Mouse (Mus musculus) left cerebral cortex, adult 9 months (tissue): ENCODE results near the gene Lrrc7.

Experiments
- DNase-seq, 2 experiments: peaks; one replicate each; pipeline ENCODE4 v3.0.0; 2022; ENCODE audit warnings: low spot score in 2 of 2

Lrrc7 gene

DNA sequence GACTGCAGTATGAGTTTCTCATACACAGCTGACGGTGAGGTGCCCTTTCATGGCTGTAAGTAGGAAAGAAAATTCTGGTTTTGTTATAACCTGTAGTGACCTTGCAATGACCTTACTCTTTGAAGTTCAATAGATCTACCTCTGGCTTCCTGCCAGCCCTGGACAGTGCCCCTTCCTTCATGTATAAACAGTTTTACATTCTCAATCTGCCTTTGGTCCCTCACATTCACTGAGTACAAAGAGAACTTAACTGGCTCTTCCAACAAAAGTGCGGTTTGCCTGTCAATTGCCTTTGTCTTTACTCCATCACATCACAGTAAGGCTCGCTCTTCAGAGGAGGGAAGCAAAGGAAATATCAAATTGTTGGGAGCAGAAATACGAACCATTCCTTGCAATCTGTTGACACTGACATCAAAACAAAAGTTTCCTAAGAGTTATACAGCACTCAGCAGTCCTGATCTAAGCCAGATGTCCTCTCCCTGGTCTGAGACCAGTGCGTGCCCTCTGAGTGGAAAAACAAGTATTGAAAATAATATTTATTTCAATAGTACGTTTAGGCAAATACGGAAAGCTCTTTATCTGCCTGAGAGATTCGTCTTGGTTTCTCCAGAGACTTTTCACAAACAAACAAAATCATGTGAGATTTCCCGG lies 493.3 kb downstream of the Lrrc7 start:
- no peak for DNase-seq

GRCm38 (mm10) chr3:158067916-158068315 lies 494.1 kb downstream of the Lrrc7 start:
- no peak for DNase-seq

DNA sequence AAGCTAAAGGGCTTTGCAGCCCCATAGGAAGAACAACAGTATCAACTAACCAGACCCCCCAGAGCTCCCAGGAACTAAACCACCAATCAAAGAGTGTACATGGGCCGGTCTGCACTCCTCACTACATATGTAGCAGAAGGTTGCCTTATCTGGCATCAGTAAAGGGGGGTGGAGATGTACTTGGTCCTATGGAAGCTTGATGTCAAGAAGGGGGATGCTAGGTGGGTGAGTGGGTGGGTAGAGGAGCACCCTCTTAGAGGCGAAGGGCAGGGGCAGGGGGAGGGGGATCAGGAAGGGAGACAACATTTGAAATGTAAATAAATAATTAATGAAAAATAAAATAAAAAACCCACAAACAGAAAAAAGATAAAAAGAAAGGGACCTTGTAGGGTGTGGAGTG lies 496.8 kb downstream of the Lrrc7 start:
- no peak for DNase-seq

GRCm38 (mm10) chr3:158061811-158062523 lies 500.1 kb downstream of the Lrrc7 start:
- DNase-seq: no peak

GRCm38 (mm10) chr3:158060621-158061291 lies 501.3 kb downstream of the Lrrc7 start:
- DNase-seq: no peak

GRCm38 (mm10) chr3:158049508-158049907 lies 512.5 kb downstream of the Lrrc7 start:
- no peak for DNase-seq

- DNase-seq: no peak
Measured at GRCm38 (mm10) chr3:158040755-158041154, 521.3 kb downstream of the Lrrc7 start.

DNA sequence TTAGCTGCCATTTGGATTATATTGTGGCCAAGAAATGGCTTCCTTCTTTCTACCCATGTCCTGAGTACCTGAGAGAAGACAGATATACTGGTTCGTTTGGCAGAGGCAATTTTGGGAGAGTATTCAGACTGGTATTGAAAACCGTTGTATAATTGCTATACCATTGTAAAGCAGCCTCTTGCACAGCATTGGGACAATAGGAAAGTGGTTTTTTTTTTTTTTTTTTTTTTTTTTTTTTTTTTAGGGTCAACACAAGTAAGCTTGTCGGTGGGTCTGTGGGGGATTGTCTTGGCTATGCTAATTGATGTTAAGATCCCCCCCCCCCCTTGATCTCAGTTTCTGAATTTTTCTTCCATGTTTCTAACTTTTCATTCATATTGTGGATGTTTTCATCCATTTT lies 523.9 kb downstream of the Lrrc7 start:
- no peak for DNase-seq

DNA sequence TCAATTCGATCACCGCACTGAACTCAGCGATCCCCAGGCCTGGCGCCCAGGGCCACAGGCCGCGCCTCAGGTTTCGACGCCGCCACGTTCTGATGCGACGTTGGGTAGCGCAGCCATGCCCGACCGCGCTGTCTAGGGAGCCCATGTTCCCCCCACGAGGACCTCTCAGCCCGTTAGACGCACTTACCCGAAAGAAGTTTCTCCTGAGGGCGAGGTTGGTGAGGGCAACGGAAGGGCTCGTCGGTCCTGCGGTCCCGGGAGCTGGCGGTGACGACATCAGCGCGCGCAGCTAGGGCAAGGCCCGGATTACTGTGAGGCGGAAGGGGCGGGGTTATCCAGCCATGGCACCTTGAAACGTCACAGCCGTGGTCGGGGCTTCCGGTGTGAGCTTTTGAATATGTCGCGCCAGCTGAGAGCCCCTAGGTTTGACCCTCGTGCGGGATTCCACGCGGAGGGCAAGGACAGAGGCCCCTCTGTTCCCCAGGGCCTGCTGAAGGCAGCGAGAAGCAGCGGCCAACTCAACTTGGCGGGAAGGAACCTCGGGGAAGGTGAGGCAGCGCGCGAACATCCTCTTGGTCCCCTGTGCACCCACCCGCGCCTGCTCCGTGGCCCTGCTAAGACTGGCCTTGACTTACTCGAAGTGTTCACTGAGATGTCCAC lies 525.6 kb downstream of the Lrrc7 start, which contains the start of the genes Srsf11 and Lrrc40:
Gene Srsf11, minus strand, starts transcription at position 311 of the 660 bp plus-strand sequence.
Gene Lrrc40, plus strand, starts transcription at position 334 of the 660 bp plus-strand sequence.
- DNase-seq: peak; percentile 85 to 95

- no peak for DNase-seq
Measured at GRCm38 (mm10) chr3:158035866-158036265, 526.2 kb downstream of the Lrrc7 start.
